Mouse (Mus musculus) neural tube, postnatal 0 days (tissue): ENCODE results near the gene B4gat1. TPM values are rescaled to one million over a fixed set of nuclear protein-coding genes. Genes with fewer than 3 reads are reported as not detected.

ENCODE experiments used
- polyA plus RNA-seq: library from polyadenylated mRNA; unstranded; fragments of >200 nt; fragmentation: Nextera tagmentation; extraction: Ambion mirVana; gene quantifications from 2 replicates; pipeline ENCODE4 v1.2.1, GENCODE M21; 2015

B4gat1 gene
- polyA plus RNA-seq, result 166 and 173 TPM in 2 replicates

DNA sequence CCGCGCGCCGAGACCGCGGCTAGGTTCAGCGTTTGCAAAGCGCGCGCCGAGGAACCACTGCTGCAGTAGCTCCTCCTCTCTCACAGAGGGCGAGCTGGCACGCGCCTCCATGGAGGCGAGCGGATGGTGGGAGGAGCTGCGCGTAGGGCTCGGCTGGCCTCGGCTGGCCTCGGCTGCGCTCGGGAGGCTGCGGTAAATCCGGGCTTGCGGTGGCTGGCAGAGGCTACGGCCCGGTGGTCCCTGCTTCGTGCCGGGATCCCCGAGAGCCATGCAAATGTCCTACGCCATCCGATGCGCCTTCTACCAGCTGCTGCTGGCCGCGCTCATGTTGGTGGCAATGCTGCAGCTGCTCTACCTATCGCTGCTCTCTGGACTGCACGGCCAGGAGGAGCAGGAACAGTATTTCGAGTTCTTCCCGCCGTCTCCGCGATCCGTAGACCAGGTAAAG, at the start of gene B4gat1, which contains the start of gene AC124502.3:
Gene B4gat1 (plus strand): TSS at position 118 of the 448 bp plus-strand sequence.
Gene AC124502.3 (plus strand): TSS at position 183 of the 448 bp plus-strand sequence.

DNA sequence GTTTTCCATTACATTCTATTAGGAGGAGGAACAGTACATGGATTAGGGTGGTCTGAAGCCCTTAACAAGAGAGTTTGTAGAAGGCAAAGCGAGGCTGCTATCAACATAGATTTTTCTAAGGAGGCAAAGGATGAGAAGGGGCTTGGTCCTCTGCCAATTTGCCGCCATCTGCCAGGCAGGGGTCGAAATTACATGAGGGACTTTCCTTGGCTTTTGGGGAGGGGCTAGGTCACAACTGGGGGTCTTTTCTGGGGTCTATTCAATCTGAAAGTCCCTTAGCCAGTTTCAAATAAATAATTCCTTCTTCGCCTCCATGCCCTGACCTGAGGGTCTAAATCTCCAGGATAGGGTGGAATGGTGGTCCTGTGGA, 48.4 kb upstream of the B4gat1 start, which contains the start of gene Npas4:
Gene Npas4 (minus strand): TSS at position 61 of the 370 bp plus-strand sequence.

DNA sequence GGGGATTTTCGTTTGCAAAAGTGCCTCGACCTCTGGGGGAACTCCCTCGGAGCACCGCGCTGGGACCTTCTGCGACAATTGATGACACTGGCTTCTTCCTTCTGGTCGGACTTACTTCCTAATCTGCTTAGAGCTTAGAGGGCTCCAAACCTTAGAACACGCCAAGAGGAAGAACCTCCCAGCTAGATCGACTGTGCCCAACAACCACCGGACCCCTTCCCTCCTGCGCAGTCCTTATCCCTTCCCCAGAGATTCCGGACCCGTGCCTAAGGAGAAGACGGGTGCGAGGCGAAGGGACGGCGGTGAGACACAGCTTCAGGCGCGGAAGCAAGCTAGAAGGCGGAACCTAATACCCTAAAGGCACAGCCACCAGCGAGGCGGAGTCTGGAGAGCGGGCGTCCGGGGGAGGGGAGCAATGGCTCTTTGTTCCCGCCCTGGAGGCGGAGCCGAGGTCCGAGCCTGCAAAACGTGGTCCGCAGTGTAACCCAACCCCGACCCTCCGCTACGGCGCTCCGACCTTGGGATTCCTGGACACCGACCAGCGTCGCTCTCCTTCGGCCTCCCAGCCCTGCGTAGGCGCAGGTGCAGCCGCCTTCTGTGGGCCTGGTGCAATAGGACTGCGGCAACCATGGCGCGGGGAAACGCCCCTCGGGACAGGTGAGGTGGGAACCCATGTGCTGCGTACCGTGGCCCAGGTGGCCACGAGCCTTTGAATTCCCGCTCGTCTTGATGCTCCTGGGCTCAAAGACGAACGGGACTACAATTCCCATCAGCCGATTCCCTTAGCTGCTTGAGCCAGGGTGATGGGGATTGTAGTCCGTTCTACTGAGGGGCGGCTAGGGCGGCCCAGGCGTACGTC, 14.8 kb upstream of the B4gat1 start, which contains the start of gene Slc29a2:
Gene Slc29a2 (plus strand): TSS at position 240 of the 859 bp plus-strand sequence.

DNA sequence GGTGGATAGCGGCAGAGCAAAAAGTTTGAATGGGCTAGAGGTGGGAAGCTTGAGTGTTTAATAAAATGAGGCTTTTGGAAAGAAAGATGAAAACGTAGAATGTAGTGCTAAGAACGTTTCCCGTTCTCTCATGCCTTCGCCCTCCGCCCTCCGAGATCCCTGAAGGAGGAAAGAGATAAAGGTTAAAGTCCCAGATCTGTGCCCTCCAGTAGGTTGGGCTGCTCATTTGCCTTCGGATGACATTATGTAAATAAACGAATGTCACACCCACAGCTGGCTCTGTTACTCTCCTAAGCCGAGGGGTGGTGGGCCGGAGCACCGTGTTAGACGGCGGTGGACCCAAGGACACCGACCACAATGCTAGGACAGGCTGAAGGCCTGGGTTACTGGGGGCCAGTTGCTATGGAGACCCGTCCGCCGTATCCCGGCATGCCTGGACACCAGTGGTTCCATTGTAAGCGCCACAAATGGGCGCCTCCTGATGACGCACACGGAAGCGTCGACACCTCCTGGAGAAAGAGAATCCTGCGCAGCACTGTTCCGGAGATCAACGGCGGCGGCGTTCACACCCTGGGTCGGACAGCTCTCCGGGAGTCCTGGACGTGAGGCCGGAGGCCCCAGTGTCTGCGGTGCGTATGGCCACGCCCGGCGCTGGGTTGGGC, 2.4 kb downstream of the B4gat1 start, which contains the start of gene Brms1:
Gene Brms1 (plus strand): TSS at position 493 of the 662 bp plus-strand sequence.

GRCm38 (mm10) chr19:5050047-5050905, 11.7 kb downstream of the B4gat1 start, which contains the start of gene Rin1:
TSS of gene Rin1 (plus strand) at chr19:5050481.

GRCm38 (mm10) chr19:5067867-5068569, 29.4 kb downstream of the B4gat1 start, which contains the start of gene Cd248:
TSS of gene Cd248 (plus strand) at chr19:5068078.

GRCm38 (mm10) chr19:5085145-5085863, 46.7 kb downstream of the B4gat1 start, which contains the start of gene Tmem151a:
TSS of gene Tmem151a (minus strand) at chr19:5085531.

GRCm38 (mm10) chr19:5087884-5088728, 49.5 kb downstream of the B4gat1 start, which contains the start of gene Yif1a:
TSS of gene Yif1a (plus strand) at chr19:5088538.

Other genes with a start within 250 kb of the B4gat1 start
- 36.2 and 38.3 TPM in 2 replicates for gene Rbm4, start 244.9 kb upstream of the B4gat1 start, polyA plus RNA-seq
- 14.4 and 24.3 TPM in 2 replicates for gene Gm21992, start 227.2 kb upstream of the B4gat1 start, polyA plus RNA-seq
- gene Rbm14, start 227.2 kb upstream of the B4gat1 start, polyA plus RNA-seq, result 32.0 and 33.3 TPM in 2 replicates
- 48.0 and 51.2 TPM in 2 replicates for gene Ccs, start 199.5 kb upstream of the B4gat1 start, polyA plus RNA-seq
- gene Ccdc87, start 199.5 kb upstream of the B4gat1 start, polyA plus RNA-seq, result 0.63 and 0.85 TPM in 2 replicates
- gene Ctsf, start 183.7 kb upstream of the B4gat1 start, polyA plus RNA-seq, result 92.7 and 98.1 TPM in 2 replicates
- 3.9 and 5.1 TPM in 2 replicates for gene Actn3, start 160.9 kb upstream of the B4gat1 start, polyA plus RNA-seq
- 18.3 and 20.1 TPM in 2 replicates for gene Zdhhc24, start 160.2 kb upstream of the B4gat1 start, polyA plus RNA-seq
- 8.7 and 8.8 TPM in 2 replicates for gene Bbs1, start 132.2 kb upstream of the B4gat1 start, polyA plus RNA-seq
- gene Dpp3, start 110.5 kb upstream of the B4gat1 start, polyA plus RNA-seq, result 66.6 and 67.5 TPM in 2 replicates
- gene Peli3, start 95.7 kb upstream of the B4gat1 start, polyA plus RNA-seq, result 10.4 and 12.1 TPM in 2 replicates
- gene Mrpl11, start 76.7 kb upstream of the B4gat1 start, polyA plus RNA-seq, result 116 and 126 TPM in 2 replicates
- gene Npas4, start 48.5 kb upstream of the B4gat1 start, polyA plus RNA-seq, result 0.28 and 0.39 TPM in 2 replicates
- 17.8 and 18.5 TPM in 2 replicates for gene Slc29a2, start 15.0 kb upstream of the B4gat1 start, polyA plus RNA-seq
- 1.7 and 2.2 TPM in 2 replicates for gene AC124502.3, start 65 bp downstream of the B4gat1 start, polyA plus RNA-seq
- gene Brms1, start 2.5 kb downstream of the B4gat1 start, polyA plus RNA-seq, result 14.2 and 14.9 TPM in 2 replicates
- gene Rin1, start 11.7 kb downstream of the B4gat1 start, polyA plus RNA-seq, result 0.55 and 0.71 TPM in 2 replicates
- 17.4 and 19.4 TPM in 2 replicates for gene Cd248, start 29.3 kb downstream of the B4gat1 start, polyA plus RNA-seq
- gene Tmem151a, start 46.7 kb downstream of the B4gat1 start, polyA plus RNA-seq, result 63.2 and 66.9 TPM in 2 replicates
- 72.6 and 73.4 TPM in 2 replicates for gene Yif1a, start 49.7 kb downstream of the B4gat1 start, polyA plus RNA-seq
- gene Cnih2, start 59.7 kb downstream of the B4gat1 start, polyA plus RNA-seq, result 448 and 454 TPM in 2 replicates
- gene Rab1b, start 68.2 kb downstream of the B4gat1 start, polyA plus RNA-seq, result 203 and 219 TPM in 2 replicates
- 72.6 and 86.2 TPM in 2 replicates for gene Klc2, start 79.7 kb downstream of the B4gat1 start, polyA plus RNA-seq
- gene Pacs1, start 234.3 kb downstream of the B4gat1 start, polyA plus RNA-seq, result 39.0 and 46.4 TPM in 2 replicates